Mouse (Mus musculus) left cerebral cortex, adult 18-20 months (tissue): ENCODE data around the gene Slit3. TPM values are rescaled to one million over a fixed set of nuclear protein-coding genes. Genes with fewer than 3 reads are reported as not detected.

Experiments used
- DNase-seq, 2 experiments: peaks; one replicate each; pipeline ENCODE4 v3.0.0; 2021 to 2022; ENCODE audit warnings: low spot score in 2 of 2, mixed read lengths in 1 of 2
- total RNA-seq, 2 experiments: library from RNA; stranded (reverse); gene quantifications; 2 replicates each; pipeline ENCODE4 v1.2.3; 2021

Slit3 gene
- total RNA-seq, 2 experiments from 2014 or later: 45.7 to 50.4 TPM

DNA sequence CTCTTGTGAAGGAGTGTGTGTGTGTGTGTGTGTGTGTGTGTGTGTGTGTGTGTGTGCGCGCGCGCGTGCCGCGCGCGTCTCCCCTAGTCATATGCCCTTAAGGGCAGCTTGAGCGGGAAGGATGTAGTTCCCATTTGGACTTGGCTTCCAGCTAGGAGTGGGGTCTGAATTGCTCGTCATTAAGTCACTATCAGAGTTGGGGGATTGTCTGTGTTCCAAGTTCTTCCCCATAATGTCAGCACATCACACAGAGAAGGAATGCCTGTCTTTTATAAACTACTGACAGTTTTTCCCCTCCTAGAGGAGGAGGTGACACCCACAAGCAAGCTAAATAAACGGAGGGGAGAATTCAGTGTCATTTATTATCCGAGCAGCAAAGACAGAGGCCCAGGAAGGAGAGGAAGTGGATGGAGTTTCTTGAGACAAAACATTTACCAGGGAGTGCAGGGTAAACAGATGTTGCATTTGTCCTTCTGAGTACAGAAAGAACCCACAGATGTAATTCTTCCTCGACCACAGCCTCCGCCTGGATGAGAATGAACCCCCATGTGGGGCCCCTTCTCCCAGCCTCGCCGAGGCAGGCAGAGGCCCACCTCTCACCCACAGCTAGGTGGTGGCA, 3.6 kb downstream of the Slit3 start:
- DNase-seq: no peak

DNA sequence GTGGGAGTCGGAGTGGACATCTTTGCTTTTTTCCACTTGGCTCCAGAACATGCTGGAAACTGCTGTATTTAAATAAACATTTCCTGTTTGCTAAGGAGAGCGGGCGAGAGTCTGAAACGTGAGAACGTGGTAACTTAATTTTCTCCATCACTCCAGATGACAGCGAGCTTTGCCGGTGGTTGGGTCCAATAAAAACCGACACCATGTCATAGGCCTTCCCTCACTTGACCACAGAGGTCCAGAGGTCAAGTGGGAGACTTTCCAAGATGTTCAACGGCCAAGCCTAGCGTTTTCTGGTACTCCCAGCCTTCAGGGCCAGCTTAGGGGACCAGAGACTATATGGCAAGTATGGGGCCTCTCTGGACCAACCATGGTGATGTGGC, 4.1 kb downstream of the Slit3 start:
- no peak for DNase-seq

DNA sequence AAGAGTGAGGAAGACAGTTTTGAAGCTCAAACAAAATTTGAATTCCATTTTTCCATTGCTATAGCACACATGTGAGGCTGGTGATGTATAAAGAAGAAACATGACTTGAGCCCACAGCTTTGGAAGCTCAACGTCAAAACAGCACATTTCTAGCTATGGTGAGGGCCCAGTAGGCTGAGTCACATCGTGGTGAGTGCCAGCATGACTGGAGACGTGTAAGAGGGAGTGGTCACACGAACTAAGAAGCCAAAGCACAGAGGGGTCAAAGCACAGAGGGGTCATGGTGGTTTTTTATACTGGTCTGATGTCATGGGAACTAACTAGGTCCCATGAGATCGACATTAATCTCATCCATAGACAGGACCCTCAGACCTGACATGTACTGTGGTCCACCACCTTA, 10.7 kb downstream of the Slit3 start:
- DNase-seq: no peak

GRCm38 (mm10) chr11:35136625-35137024, 15.6 kb downstream of the Slit3 start:
- no peak for DNase-seq

- DNase-seq: no peak
These were observed 19.1 kb downstream of the Slit3 start for GRCm38 (mm10) chr11:35140092-35140491.

DNA sequence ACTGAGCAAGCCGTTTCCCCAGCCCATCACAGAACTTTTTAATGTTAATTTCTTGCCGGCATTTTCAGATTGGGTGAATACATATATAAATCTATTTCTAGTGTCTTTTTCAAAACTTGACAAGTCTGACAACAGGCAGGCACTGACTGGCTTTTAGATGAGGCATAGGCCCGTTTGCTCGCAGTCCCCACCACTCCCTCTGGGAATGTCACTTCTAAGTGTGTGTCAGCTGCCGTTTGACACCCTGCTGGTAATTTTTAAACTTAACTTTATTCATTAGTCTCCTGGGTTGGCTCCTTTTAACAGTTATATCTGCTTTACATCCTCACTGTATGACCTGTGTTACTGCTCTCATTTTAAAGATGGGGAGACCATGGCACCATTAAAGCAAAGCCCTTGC, 21.2 kb downstream of the Slit3 start:
- no peak for DNase-seq

DNA sequence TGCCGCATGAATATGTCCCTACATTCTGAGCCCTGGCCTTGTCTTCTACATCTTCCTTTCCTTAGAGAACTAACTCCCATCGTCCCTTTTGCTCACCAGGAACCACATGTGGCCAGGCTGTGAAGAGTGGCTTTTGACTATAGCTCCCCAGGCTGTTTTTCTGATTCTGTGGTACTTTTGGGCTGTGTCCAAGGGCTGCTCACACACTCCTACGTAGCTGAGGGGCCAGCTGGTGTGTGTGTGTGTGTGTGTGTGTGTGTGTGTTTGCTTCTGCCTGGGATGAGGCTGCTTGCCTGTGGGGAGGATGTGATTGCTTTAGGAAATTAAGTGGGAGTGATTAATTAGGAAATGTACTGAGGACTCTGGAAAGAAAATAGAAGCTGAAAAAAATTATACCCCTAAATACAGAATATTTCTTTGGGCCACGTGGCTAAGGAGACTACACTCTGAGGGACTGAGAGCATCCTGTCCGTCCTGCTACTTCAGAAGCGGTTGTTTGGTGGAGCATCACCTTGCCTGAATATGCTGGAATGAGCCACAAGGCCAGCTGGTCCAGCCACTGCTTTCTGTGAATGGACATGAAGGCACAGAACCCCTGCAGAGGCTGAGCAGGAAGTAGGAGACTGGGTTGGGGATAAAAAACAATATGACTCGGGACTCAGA, 21.8 kb downstream of the Slit3 start:
- peak; percentile 66 to 76 for DNase-seq

GRCm38 (mm10) chr11:35147818-35148445, 26.9 kb downstream of the Slit3 start:
- DNase-seq: no peak

DNA sequence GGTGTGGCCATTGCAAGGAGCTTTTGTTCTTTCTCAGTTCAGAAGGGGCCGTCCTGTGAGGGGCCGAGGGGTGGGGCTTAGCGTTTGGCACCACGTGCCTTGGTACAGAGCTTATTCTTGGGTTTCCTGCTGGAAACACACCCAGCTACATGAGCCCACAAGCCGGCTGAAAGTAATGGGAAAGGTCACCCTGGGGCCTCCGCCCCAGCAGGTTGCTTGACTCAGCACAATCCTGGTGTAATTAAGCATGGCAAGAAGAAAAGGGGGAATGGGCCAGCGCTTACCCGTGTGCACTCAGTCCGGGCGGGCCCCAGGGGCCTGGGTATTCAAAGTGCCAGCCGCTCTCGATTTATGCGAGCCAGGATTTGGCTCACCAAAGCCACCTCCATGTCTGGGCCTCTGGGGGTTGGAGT, 30.5 kb downstream of the Slit3 start:
- DNase-seq: no peak

DNA sequence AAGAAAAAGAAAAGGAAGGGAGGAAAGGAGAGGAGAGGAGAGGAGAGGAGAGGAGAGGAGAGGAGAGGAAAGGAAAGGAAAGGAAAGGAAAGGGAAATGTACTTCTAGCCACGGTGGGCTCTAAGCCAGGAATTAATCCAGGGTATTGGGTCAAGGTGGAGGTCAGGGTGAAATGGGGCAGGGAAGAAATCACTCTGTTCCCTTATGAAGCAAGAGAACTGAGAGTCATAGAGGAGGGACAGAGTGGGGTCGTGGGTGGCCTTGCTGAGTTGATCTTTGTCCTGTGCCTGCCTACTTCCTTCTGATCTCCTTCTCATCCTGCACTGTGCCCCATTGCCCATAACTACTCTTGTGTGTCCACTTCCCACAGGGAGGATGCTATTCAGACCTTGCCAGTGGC, 31.9 kb downstream of the Slit3 start:
- DNase-seq: no peak

- no peak for DNase-seq
These were observed 33.4 kb downstream of the Slit3 start for GRCm38 (mm10) chr11:35154449-35154848.

GRCm38 (mm10) chr11:35155281-35155680, 34.3 kb downstream of the Slit3 start:
- no peak for DNase-seq

GRCm38 (mm10) chr11:35156676-35157075, 35.7 kb downstream of the Slit3 start:
- no peak for DNase-seq

GRCm38 (mm10) chr11:35160682-35161211, 39.7 kb downstream of the Slit3 start:
- DNase-seq: peak; percentile 40 to 50

DNA sequence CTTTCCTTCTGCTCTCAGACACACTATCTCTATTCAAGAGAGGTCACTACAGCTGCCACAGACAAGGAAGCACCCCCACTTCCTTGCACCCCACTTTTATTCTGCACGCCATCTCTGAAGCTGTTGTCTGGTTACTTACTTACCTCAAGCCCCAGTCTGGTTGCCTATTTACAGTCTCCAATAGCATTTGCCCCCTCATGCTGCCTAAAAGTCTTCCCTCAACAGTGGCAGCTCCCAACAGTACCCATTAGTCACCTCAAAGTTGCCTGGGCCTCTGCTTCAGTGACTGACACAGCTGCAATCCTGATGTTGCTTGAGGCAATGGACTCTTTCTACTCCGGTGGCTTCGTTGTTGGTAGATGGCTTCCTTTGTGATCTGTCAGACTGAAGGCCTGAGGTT, 42.4 kb downstream of the Slit3 start:
- no peak for DNase-seq

DNA sequence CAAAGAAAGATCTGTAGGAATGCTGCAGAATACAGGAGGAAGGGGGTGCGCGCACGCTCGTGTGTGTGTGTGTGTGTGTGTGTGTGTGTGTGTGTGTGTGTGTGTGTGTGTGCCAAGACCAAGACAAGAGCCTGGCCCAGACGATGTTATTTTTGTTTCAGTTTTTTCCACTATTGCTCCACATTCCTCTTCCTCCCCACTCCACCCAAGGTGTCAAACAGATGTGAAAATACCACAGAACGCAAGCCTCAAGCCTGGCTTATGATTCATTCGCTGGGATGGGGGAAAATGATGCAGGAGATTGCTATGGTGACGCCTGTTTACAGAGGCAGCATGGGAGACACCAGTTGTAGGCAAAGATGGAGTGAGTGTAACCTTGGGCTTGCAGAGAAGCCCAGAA, 46.2 kb downstream of the Slit3 start:
- peak in 1 of 2 experiments; percentile 28 for DNase-seq

DNA sequence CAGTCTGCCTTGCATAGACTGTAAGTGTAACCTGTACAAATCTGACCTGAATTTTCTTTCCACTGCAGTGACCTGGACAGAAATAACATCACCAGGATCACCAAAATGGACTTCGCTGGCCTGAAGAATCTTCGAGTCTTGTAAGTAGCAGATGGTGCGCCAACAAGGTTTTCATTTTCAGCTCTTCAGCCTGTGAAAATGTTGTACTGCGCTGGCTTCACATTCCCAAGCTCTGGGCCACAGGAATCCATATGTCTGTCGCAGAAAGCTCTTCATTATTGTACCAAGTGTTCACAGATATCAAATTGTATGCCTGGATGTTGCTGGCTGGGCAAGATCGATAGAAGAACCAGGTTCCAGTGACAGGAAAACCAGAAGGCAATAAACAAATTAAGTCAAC, 50.5 kb downstream of the Slit3 start:
- peak in 1 of 2 experiments; percentile 21 for DNase-seq

- no peak for DNase-seq
These were observed 56.5 kb downstream of the Slit3 start for GRCm38 (mm10) chr11:35177564-35177963.

GRCm38 (mm10) chr11:35178144-35178817, 57.3 kb downstream of the Slit3 start:
- DNase-seq: peak; percentile 67 to 84

- no peak for DNase-seq
These were observed 58.3 kb downstream of the Slit3 start for GRCm38 (mm10) chr11:35179305-35179704.

DNA sequence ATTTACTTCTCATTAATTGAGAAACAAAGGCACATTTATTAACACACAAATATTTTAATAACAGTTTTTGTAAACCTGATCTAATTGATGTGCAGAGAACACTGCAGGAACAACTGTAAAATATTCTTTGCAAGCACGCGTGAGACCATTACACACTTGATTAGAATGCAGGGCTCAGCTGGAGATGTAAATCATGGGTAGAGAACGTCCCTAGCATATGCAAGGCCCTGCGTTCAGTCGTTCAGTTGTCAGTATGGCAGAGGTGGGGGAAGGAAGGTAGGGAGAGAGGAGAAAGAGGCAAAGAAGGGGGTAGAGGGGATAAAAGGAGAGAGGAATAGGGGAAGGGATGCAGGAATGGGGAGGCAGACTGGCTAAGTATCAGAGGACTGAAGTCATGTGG, 61.9 kb downstream of the Slit3 start:
- no peak for DNase-seq

GRCm38 (mm10) chr11:35194826-35195225, 73.8 kb downstream of the Slit3 start:
- no peak for DNase-seq
